Mouse (Mus musculus) midbrain, postnatal 0 days (tissue): Measurements from ENCODE around the gene Arhgap44. TPM values are rescaled to one million over a fixed set of nuclear protein-coding genes. Genes with fewer than 3 reads are reported as not detected.

Experiments used
- ATAC-seq: fragments of 200-750 bp; cut with Nextera tagmentation; 2 replicates; pipeline ENCODE4 v1.8.0; 2017; ENCODE audit warnings: moderate number of reproducible peaks, mild to moderate bottlenecking, moderate TSS enrichment, moderate library complexity; ENCODE audit not compliant: low FRiP score
- DNase-seq: peaks from one replicate; pipeline ENCODE4 v3.0.0-alpha.2; 2015; ENCODE audit warnings: low spot score
- H3K27ac ChIP-seq: fragments of 300-500 bp; sonication (generic); 2 replicates; pipeline ENCODE4 v1.5.1; 2014; ENCODE audit warnings: low read depth, mild to moderate bottlenecking, low read length, mixed read lengths
- H3K27me3 ChIP-seq: fragments of 300-500 bp; sonication (generic); 2 replicates; pipeline ENCODE4 v1.6.1; 2014; ENCODE audit warnings: low read length, control low read depth, mixed read lengths; ENCODE audit not compliant: insufficient read depth
- H3K36me3 ChIP-seq: fragments of 300-500 bp; sonication (generic); 2 replicates; pipeline ENCODE4 v1.6.1; 2014; ENCODE audit warnings: low read length, control low read depth, mixed read lengths; ENCODE audit not compliant: insufficient read depth
- H3K4me1 ChIP-seq: fragments of 300-500 bp; sonication (generic); 2 replicates; pipeline ENCODE4 v1.6.1; 2014; ENCODE audit warnings: mild to moderate bottlenecking, control low read depth, antibody characterized with exemption, low read length, mixed read lengths; ENCODE audit not compliant: insufficient read depth
- H3K4me2 ChIP-seq: fragments of 300-500 bp; sonication (generic); 2 replicates; pipeline ENCODE4 v1.6.1; 2014; ENCODE audit warnings: low read depth, mild to moderate bottlenecking, low read length, mixed read lengths; ENCODE audit not compliant: poor library complexity, severe bottlenecking
- H3K4me3 ChIP-seq: fragments of 300-500 bp; sonication (generic); 2 replicates; pipeline ENCODE4 v1.5.1; 2014; ENCODE audit warnings: low read depth, mild to moderate bottlenecking, low read length, moderate library complexity
- H3K9ac ChIP-seq: fragments of 300-500 bp; sonication (generic); replicated peaks from 2 replicates; pipeline ENCODE4 v1.6.1; 2014; ENCODE audit warnings: mild to moderate bottlenecking, low read length, moderate library complexity, mixed read lengths; ENCODE audit not compliant: poor library complexity, severe bottlenecking
- H3K9me3 ChIP-seq: fragments of 300-500 bp; sonication (generic); 2 replicates; pipeline ENCODE4 v1.6.1; 2016; ENCODE audit warnings: low read length, control low read depth
- CTCF ChIP-seq: IDR thresholded peaks from 2 replicates; pipeline ENCODE4 v1.5.1; 2016; ENCODE audit warnings: antibody characterized with exemption, mild to moderate bottlenecking
- WGBS: fragments of 180-500 bp; shearing (Covaris S2); extraction: QIAGEN DNeasy Blood & Tissue Kit; methylation state at CpG from one replicate; pipeline ENCODE4 v1.1.7; 2014; 5-methylcytosine and 5-hydroxymethylcytosine counted together
- polyA plus RNA-seq: library from polyadenylated mRNA; unstranded; fragments of >200 nt; fragmentation: Nextera tagmentation; extraction: Ambion mirVana; gene quantifications from 2 replicates; pipeline ENCODE4 v1.2.1, GENCODE M21; 2015
- total RNA-seq: library from RNA; depleted of rRNA; stranded (reverse); fragments of >200 nt; gene quantifications from 2 replicates; pipeline ENCODE4 v1.2.3, GENCODE M21; 2014

Arhgap44 gene
- total and polyA plus RNA-seq, 2 experiments from 2014 or later: 20.8 to 39.4 TPM

DNA sequence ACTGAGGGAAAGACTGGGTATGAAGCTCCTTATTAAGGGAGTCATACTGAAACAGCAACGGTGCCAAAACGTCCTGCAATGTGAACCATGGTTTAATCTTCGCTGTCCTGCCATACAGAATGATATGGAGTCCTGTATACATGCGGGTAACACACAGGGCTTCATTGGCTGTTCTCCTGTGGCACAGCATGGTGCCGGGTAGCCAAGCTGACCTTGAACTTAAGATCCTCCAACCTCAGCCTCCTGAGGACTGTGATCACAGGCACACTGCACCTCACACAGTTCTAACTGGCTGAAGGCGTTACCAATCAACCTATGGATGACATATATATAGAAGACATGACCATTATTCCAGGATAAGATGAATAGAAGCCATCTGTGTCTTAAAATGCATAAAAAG is 72.4 kb downstream of the Arhgap44 start:
- Histone ChIP-seq H3K27ac (no peak overlapping the region), H3K9me3 (no peaks in the 10 kb centered on the region), H3K9ac (no peak overlapping the region), H3K27me3 (no peaks in the 10 kb centered on the region), H3K36me3 (no peaks in the 10 kb centered on the region), H3K4me2 (no peak overlapping the region), H3K4me3 (no peak overlapping the region), H3K4me1 (no peaks in the 10 kb centered on the region)
- WGBS: 84% methylated on average over 6 of the region's 6 CpGs
- TF ChIP-seq CTCF: no peak
- ATAC-seq: no peak
- no peak for DNase-seq

DNA sequence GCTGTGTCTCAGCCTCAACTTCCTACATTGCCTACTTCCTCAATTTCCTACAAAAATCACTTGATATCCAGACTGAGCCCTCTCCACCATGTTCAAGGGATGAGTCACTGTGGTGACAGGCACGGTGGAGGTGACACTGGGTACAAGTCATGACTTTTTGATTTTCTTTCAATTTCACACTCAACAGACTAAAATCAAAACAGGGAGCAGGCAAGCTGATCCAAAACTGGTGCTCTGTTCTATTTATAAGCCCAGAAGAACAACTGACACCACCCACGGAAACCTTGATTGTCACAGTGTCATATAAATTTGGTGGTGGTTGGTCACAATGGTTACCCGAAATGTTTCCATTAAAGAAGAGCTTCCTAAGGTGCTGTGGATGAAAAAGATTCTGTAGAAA is 72.8 kb downstream of the Arhgap44 start:
- Histone ChIP-seq H3K27ac (no peak overlapping the region), H3K9ac (no peak overlapping the region), H3K27me3 (no peaks in the 10 kb centered on the region), H3K4me2 (no peak overlapping the region), H3K4me1 (no peaks in the 10 kb centered on the region), H3K4me3 (no peak overlapping the region), H3K9me3 (no peaks in the 10 kb centered on the region), H3K36me3 (no peaks in the 10 kb centered on the region)
- TF ChIP-seq CTCF: no peak
- DNase-seq (no peak), ATAC-seq (no peak)
- 83% methylated on average over 3 of the region's 3 CpGs for WGBS

DNA sequence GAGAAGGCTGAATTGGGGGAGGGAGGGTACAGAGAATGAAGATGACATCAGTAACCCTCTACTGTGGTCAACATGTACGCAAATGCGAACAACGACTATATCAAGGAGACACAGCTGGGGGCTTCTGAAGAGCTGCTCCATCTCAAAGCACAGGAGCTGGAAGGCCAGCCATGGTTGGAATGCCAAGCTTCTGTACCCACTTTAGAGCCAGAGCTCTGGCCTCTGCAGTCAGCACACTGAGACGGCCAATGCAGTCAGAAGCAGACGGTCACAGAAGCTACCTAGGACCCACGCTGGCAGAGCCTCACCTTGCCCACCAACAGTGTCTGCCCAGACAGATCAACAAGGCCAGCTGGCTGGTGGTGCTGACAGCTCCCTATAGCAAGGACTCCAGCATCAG is 73.5 kb downstream of the Arhgap44 start:
- WGBS: 85% methylated on average over 6 of the region's 6 CpGs
- H3K36me3 ChIP-seq: no peaks in the 10 kb centered on the region

DNA sequence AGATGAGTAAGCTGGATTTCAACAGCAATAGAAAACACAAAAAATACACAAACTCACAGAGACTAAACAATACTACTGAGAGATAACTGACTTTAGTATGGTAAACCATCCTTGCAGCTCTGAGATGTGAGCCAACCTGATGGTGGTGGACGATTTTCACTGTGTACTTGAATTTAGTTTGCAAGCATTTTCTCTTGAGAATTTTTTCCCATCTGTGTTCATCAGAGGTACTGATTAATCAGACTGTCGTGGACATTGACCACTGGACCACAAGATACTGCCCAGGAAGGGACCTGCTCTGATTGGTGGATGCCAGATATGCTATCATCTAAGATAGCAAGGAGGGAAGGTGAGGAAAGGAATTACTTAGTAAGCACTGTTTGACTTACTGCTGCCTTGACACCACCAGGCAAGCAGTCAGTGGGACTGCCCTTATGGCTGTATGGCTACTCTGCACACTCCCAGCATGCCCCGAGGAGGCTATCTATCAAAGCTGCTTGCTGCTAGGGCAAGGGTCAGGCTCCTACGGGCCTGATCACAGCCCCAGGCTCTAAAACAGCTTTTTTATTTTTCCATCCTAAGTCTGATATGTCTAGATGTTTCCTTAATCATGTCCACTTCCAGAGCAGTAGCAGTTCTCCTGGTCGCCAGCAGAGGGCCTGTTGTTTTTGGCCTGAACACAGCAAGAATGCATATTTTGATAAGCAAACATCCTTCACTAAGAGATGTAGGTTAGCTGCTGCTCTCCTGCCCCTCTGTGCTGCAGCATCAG is 74.1 kb downstream of the Arhgap44 start:
- ATAC-seq (no peak), DNase-seq (peak; percentile 40)
- no peaks in the 10 kb centered on the region for H3K9me3 ChIP-seq
- H3K27ac ChIP-seq: no peak overlapping the region
- H3K36me3 ChIP-seq: no peaks in the 10 kb centered on the region
- H3K27me3 ChIP-seq: no peaks in the 10 kb centered on the region
- TF ChIP-seq CTCF: peak; percentile 86
- 59% methylated on average over 5 of the region's 5 CpGs for WGBS
- H3K4me1 ChIP-seq: no peaks in the 10 kb centered on the region
- H3K9ac ChIP-seq: no peak overlapping the region
- H3K4me2 ChIP-seq: no peak overlapping the region
- H3K4me3 ChIP-seq: no peak overlapping the region

More for the DNA sequence above, 73.5 kb downstream of the Arhgap44 start:
- no peak for DNase-seq
- no peaks in the 10 kb centered on the region for H3K4me1 ChIP-seq
- TF ChIP-seq CTCF: no peak
- H3K27ac ChIP-seq: no peak overlapping the region
- no peaks in the 10 kb centered on the region for H3K9me3 ChIP-seq
- H3K4me2 ChIP-seq: no peak overlapping the region
- no peaks in the 10 kb centered on the region for H3K27me3 ChIP-seq
- H3K4me3 ChIP-seq: no peak overlapping the region
- ATAC-seq: no peak
- H3K9ac ChIP-seq: no peak overlapping the region

DNA sequence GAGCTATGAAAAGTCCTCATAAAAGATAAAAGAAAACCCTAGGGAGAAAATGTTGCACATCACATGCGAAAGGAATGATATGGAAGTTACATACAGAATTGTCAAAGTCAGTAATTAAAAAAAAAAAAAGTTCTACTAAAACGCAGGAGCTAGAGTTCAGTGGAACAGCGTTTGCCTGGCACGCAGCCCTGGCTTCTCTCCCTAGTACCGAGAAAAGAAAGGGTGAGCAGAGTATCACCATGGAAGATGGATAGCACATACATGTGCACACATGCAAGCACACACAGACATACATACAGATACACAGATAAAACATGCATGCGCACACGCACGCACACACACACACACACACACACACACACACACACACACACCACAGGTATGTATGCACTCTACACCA is 82.0 kb downstream of the Arhgap44 start:
- Histone ChIP-seq H3K4me1 (no peaks in the 10 kb centered on the region), H3K4me3 (no peak overlapping the region), H3K9ac (no peak overlapping the region), H3K36me3 (no peaks in the 10 kb centered on the region), H3K27ac (no peak overlapping the region), H3K4me2 (no peak overlapping the region), H3K27me3 (no peaks in the 10 kb centered on the region), H3K9me3 (no peaks in the 10 kb centered on the region)
- TF ChIP-seq CTCF: no peak
- WGBS: 82% methylated on average over 8 of the region's 8 CpGs
- DNase-seq (no peak), ATAC-seq (no peak)

DNA sequence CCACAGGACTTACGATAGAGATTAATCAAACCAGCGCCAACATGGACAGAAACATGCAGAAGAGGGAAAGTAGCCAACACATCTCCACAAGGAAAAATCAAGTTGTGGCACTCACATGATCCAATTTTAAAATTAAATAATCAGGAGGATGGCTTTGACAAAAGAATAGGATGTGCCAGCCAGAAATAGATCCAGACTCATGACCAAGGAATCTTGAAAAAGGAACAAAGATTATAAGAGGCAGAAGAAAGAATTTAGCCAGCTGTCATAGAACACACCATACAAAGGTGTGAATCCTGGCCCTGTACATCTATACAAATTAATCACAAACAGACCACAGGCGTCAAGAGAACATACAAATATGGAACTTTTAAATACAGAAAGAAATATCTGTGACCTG is 82.5 kb downstream of the Arhgap44 start:
- H3K4me1 ChIP-seq: no peaks in the 10 kb centered on the region
- no peak overlapping the region for H3K27ac ChIP-seq
- WGBS: 83% methylated on average over 3 of the region's 3 CpGs
- DNase-seq (no peak), ATAC-seq (no peak)
- H3K27me3 ChIP-seq: no peaks in the 10 kb centered on the region
- no peaks in the 10 kb centered on the region for H3K9me3 ChIP-seq
- no peak overlapping the region for H3K4me2 ChIP-seq
- H3K36me3 ChIP-seq: no peaks in the 10 kb centered on the region
- H3K4me3 ChIP-seq: no peak overlapping the region
- no peak overlapping the region for H3K9ac ChIP-seq
- TF ChIP-seq CTCF: no peak
